Mouse (Mus musculus) ES-Bruce4 (cell line): ENCODE data around the gene Gm45808. TPM values are rescaled to one million over a fixed set of nuclear protein-coding genes. Genes with fewer than 3 reads are reported as not detected.
A peak's percentile ranks its signal among the peaks of the same experiment; 100 is the strongest.

Source experiments
- H3K27ac ChIP-seq: 2 replicates; pipeline ENCODE4 v1.5.1; 2012; ENCODE audit warnings: low read length, inconsistent platforms; ENCODE audit not compliant: insufficient read depth
- H3K27me3 ChIP-seq: 2 replicates; pipeline ENCODE4 v1.6.1; 2012; ENCODE audit warnings: mild to moderate bottlenecking, low read length, inconsistent platforms; ENCODE audit not compliant: control insufficient read depth, poor library complexity, insufficient read depth, severe bottlenecking
- H3K36me3 ChIP-seq: 2 replicates; pipeline ENCODE4 v1.6.1; 2012; ENCODE audit warnings: inconsistent platforms, mild to moderate bottlenecking, low read length, moderate library complexity; ENCODE audit not compliant: control insufficient read depth, poor library complexity, insufficient read depth, severe bottlenecking
- H3K4me1 ChIP-seq: one replicate; pipeline ENCODE4 v1.8.1; 2011; ENCODE audit warnings: low read length; ENCODE audit not compliant: control insufficient read depth, insufficient read depth
- H3K4me3 ChIP-seq: 2 replicates; pipeline ENCODE4 v1.5.1; 2011; ENCODE audit warnings: low read depth, mild to moderate bottlenecking, low read length
- H3K9ac ChIP-seq: 2 replicates; pipeline ENCODE4 v1.6.1; 2012; ENCODE audit warnings: low read depth, mild to moderate bottlenecking, inconsistent platforms; ENCODE audit not compliant: poor library complexity, severe bottlenecking
- H3K9me3 ChIP-seq: replicated peaks from 2 replicates; pipeline ENCODE4 v1.6.1; 2012; ENCODE audit warnings: mild to moderate bottlenecking, low read length, inconsistent platforms; ENCODE audit not compliant: control insufficient read depth, poor library complexity, insufficient read depth, severe bottlenecking
- CTCF ChIP-seq: IDR thresholded peaks from one replicate; pipeline ENCODE4 v1.8.1; 2011; ENCODE audit warnings: low read depth, low read length
- EP300 ChIP-seq: IDR thresholded peaks from 2 replicates; pipeline ENCODE4 v1.6.1; 2011; ENCODE audit warnings: low read depth, low read length; ENCODE audit not compliant: insufficient read depth
- POLR2A ChIP-seq: IDR thresholded peaks from one replicate; pipeline ENCODE4 v1.8.1; 2011; ENCODE audit warnings: low read length; ENCODE audit not compliant: insufficient read depth
- polyA plus RNA-seq: library from polyadenylated mRNA; stranded (reverse); fragments of >200 nt; gene quantifications from 2 replicates; pipeline ENCODE4 v1.2.4, GENCODE M21; 2011; ENCODE audit warnings: low read depth; ENCODE audit not compliant: missing spikeins, insufficient read depth, insufficient read length

The Gm45808 gene
- polyA plus RNA-seq, 1 experiment = not detected

- Histone ChIP-seq H3K27me3 (no peaks in the 10 kb centered on the region), H3K9me3 (no peaks in the 10 kb centered on the region), H3K4me3 (peak within 1 kb of the TSS; percentile 76), H3K9ac (peak within 1 kb of the TSS; percentile 67), H3K4me1 (peaks cover 4% of the 10 kb centered on the region), H3K36me3 (peaks cover 12% of the 10 kb centered on the region), H3K27ac (peak within 1 kb of the TSS; percentile 67)
- TF ChIP-seq CTCF (no peak), POLR2A (peak; percentile 96), EP300 (no peak)
These were observed 39.3 kb upstream of the Gm45808 start, which contains the start of the genes Ppp1r15a and Plekha4 for GRCm38 (mm10) chr7:45525809-45526473. Gene Ppp1r15a, minus strand, starts transcription at chr7:45526268. Gene Plekha4, plus strand, starts transcription at chr7:45526330.

- H3K36me3 ChIP-seq = peaks cover 12% of the 10 kb centered on the region
- H3K9ac ChIP-seq = peak overlapping the region; percentile 67
- H3K4me1 ChIP-seq = peaks cover 2% of the 10 kb centered on the region
- H3K27ac ChIP-seq = no peak overlapping the region
- no peaks in the 10 kb centered on the region for H3K27me3 ChIP-seq
- H3K4me3 ChIP-seq = peak overlapping the region; percentile 76
- H3K9me3 ChIP-seq = no peaks in the 10 kb centered on the region
- TF ChIP-seq CTCF = no peak
- no peak for TF ChIP-seq EP300
These were observed 38.4 kb upstream of the Gm45808 start for GRCm38 (mm10) chr7:45524841-45525621.

- no peak for TF ChIP-seq EP300
- TF ChIP-seq CTCF = no peak
- TF ChIP-seq POLR2A = no peak
These were observed 37.1 kb upstream of the Gm45808 start for GRCm38 (mm10) chr7:45523678-45524170.

GRCm38 (mm10) chr7:45522957-45523676 lies 36.5 kb upstream of the Gm45808 start:
- H3K27me3 ChIP-seq = no peaks in the 10 kb centered on the region
- no peak for TF ChIP-seq EP300
- H3K27ac ChIP-seq = peak overlapping the region; percentile 22
- H3K9me3 ChIP-seq = no peaks in the 10 kb centered on the region
- peaks cover 12% of the 10 kb centered on the region for H3K36me3 ChIP-seq
- peaks cover 2% of the 10 kb centered on the region for H3K4me1 ChIP-seq
- peak overlapping the region; percentile 35 for H3K4me3 ChIP-seq
- H3K9ac ChIP-seq = peak overlapping the region; percentile 2

More at GRCm38 (mm10) chr7:45523678-45524170, 37.1 kb upstream of the Gm45808 start:
- H3K36me3 ChIP-seq = peaks cover 12% of the 10 kb centered on the region
- H3K9ac ChIP-seq = peak overlapping the region; percentile 2
- peaks cover 4% of the 10 kb centered on the region for H3K4me1 ChIP-seq
- H3K4me3 ChIP-seq = peak overlapping the region; percentile 14; the same call in 1 of the 2 replicates
- H3K9me3 ChIP-seq = no peaks in the 10 kb centered on the region
- no peak overlapping the region for H3K27ac ChIP-seq
- H3K27me3 ChIP-seq = no peaks in the 10 kb centered on the region

- Histone ChIP-seq H3K27me3 (no peaks in the 10 kb centered on the region), H3K27ac (peak overlapping the region; percentile 38)
- TF ChIP-seq POLR2A (no peak), EP300 (no peak), CTCF (no peak)
These were observed 35.7 kb upstream of the Gm45808 start for GRCm38 (mm10) chr7:45522194-45522752.

More at GRCm38 (mm10) chr7:45522194-45522752, 35.7 kb upstream of the Gm45808 start:
- H3K36me3 ChIP-seq = peaks cover 12% of the 10 kb centered on the region
- H3K4me3 ChIP-seq = peak overlapping the region; percentile 91
- no peaks in the 10 kb centered on the region for H3K9me3 ChIP-seq
- peak overlapping the region; percentile 56 for H3K9ac ChIP-seq
- peaks cover 2% of the 10 kb centered on the region for H3K4me1 ChIP-seq
